Mouse (Mus musculus) large intestine, adult 2 months (tissue): ENCODE data around the gene BC029722. TPM values are rescaled to one million over a fixed set of nuclear protein-coding genes. Genes with fewer than 3 reads are reported as not detected.

Experiments
- DNase-seq: peaks from one replicate; pipeline ENCODE4 v3.0.0-alpha.2; 2012; ENCODE audit warnings: low read depth, low spot score
- WGBS: fragments of 180-500 bp; shearing (Covaris S2); methylation state at CpG from one replicate; pipeline ENCODE4 v1.1.7; 2018; 5-methylcytosine and 5-hydroxymethylcytosine counted together
- polyA plus RNA-seq: library from polyadenylated mRNA; depleted of rRNA; stranded (reverse); fragments of >200 nt; gene quantifications from 2 replicates; pipeline ENCODE4 v1.2.3, GENCODE M21; 2012; rRNA removed

Gene BC029722
- polyA plus RNA-seq, 1 experiment, result 19.0 TPM

- 68% methylated on average over 18 of the region's 18 CpGs for WGBS
- DNase-seq, result no peak
These were observed 31.0 kb downstream of the BC029722 start for GRCm38 (mm10) chr2:155787949-155788931.

GRCm38 (mm10) chr2:155786905-155787304 lies 32.3 kb downstream of the BC029722 start:
- DNase-seq, result no peak
- WGBS, result 50% methylated on average over 5 of the region's 5 CpGs

- WGBS, result 60% methylated on average over 6 of the region's 6 CpGs
These were observed 34.7 kb downstream of the BC029722 start for GRCm38 (mm10) chr2:155784534-155784933.

GRCm38 (mm10) chr2:155779506-155779905 lies 39.7 kb downstream of the BC029722 start:
- 78% methylated on average over 3 of the region's 3 CpGs for WGBS
- no peak for DNase-seq

More at GRCm38 (mm10) chr2:155784534-155784933, 34.7 kb downstream of the BC029722 start:
- no peak for DNase-seq

- WGBS, result 7% methylated on average over 7 of the region's 7 CpGs
- no peak for DNase-seq
These were observed 40.2 kb downstream of the BC029722 start for GRCm38 (mm10) chr2:155779066-155779465.

- DNase-seq, result no peak
- 67% methylated on average over 6 of the region's 6 CpGs for WGBS
These were observed 41.2 kb downstream of the BC029722 start for GRCm38 (mm10) chr2:155778004-155778403.

GRCm38 (mm10) chr2:155777688-155777985 lies 41.6 kb downstream of the BC029722 start:
- WGBS, result 75% methylated on average over 4 of the region's 4 CpGs
- DNase-seq, result no peak

GRCm38 (mm10) chr2:155776824-155777687 lies 42.2 kb downstream of the BC029722 start:
- WGBS, result 60% methylated on average over 10 of the region's 10 CpGs
- DNase-seq, result no peak

- 3% methylated on average over 44 of the region's 44 CpGs for WGBS
These were observed 43.5 kb downstream of the BC029722 start for GRCm38 (mm10) chr2:155775685-155776263.

GRCm38 (mm10) chr2:155774927-155775684 lies 44.1 kb downstream of the BC029722 start, which contains the start of gene Mmp24:
Gene Mmp24, plus strand, starts transcription at chr2:155775342.
- DNase-seq, result no peak
- 15% methylated on average over 100 of the region's 100 CpGs for WGBS

More at GRCm38 (mm10) chr2:155775685-155776263, 43.5 kb downstream of the BC029722 start:
- no peak for DNase-seq

- 50% methylated on average over 11 of the region's 11 CpGs for WGBS
- no peak for DNase-seq
These were observed 44.8 kb downstream of the BC029722 start for GRCm38 (mm10) chr2:155774261-155774926.

GRCm38 (mm10) chr2:155773664-155774063 lies 45.6 kb downstream of the BC029722 start:
- DNase-seq, result no peak
- WGBS, result 67% methylated on average over 4 of the region's 4 CpGs

Other genes with a start within 250 kb of the BC029722 start
- gene Gss, start 226.6 kb downstream of the BC029722 start, polyA plus RNA-seq, result 76.2 and 123 TPM in 2 replicates
- 0.11 and 0.12 TPM in 2 replicates for gene Myh7b, start 208.2 kb downstream of the BC029722 start, polyA plus RNA-seq
- 96.4 and 119 TPM in 2 replicates for gene Trpc4ap, start 127.0 kb downstream of the BC029722 start, polyA plus RNA-seq
- gene Edem2, start 90.0 kb downstream of the BC029722 start, polyA plus RNA-seq, result 67.4 and 77.2 TPM in 2 replicates
- not detected in 2 replicates for gene Gm17581, start 83.6 kb downstream of the BC029722 start, polyA plus RNA-seq
- gene Procr, start 68.3 kb downstream of the BC029722 start, polyA plus RNA-seq, result 7.9 and 10.1 TPM in 2 replicates
- 0.33 and 1.7 TPM in 2 replicates for gene Mmp24, start 44.1 kb downstream of the BC029722 start, polyA plus RNA-seq
- gene Eif6, start 7.5 kb upstream of the BC029722 start, polyA plus RNA-seq, result 288 and 346 TPM in 2 replicates
- 0.97 and 1.7 TPM in 2 replicates for gene Fam83c, start 15.4 kb upstream of the BC029722 start, polyA plus RNA-seq
- 26.7 and 31.3 TPM in 2 replicates for gene Uqcc1, start 110.9 kb upstream of the BC029722 start, polyA plus RNA-seq
- not detected in 2 replicates for gene Gm15557, start 121.3 kb upstream of the BC029722 start, polyA plus RNA-seq
- gene Gdf5, start 125.9 kb upstream of the BC029722 start, polyA plus RNA-seq, result 0.10 and 0.15 TPM in 2 replicates
- 4.7 and 8.2 TPM in 2 replicates for gene Cep250, start 137.0 kb upstream of the BC029722 start, polyA plus RNA-seq
- gene 6430550D23Rik, start 188.6 kb upstream of the BC029722 start, polyA plus RNA-seq, result 1.4 and 1.8 TPM in 2 replicates
- 291 and 343 TPM in 2 replicates for gene Ergic3, start 188.6 kb upstream of the BC029722 start, polyA plus RNA-seq
- gene Fer1l4, start 233.5 kb upstream of the BC029722 start, polyA plus RNA-seq, result 0.06 and 0.45 TPM in 2 replicates
- gene Spag4, start 245.7 kb upstream of the BC029722 start, polyA plus RNA-seq, result 0.47 and 0.86 TPM in 2 replicates